Mouse (Mus musculus) CH12.LX (cell line): ENCODE data around the gene AI464131. TPM values are rescaled to one million over a fixed set of nuclear protein-coding genes. Genes with fewer than 3 reads are reported as not detected.

Source experiments
- DNase-seq: peaks from one replicate; pipeline ENCODE4 v3.0.0-alpha.2; 2013; ENCODE audit errors: extremely low read depth
- H3K27ac ChIP-seq: 2 replicates; pipeline ENCODE4 v1.5.1; 2012; ENCODE audit warnings: low read depth, mild to moderate bottlenecking, control low read depth, moderate library complexity; ENCODE audit not compliant: insufficient read depth
- H3K27me3 ChIP-seq: replicated peaks from 2 replicates; pipeline ENCODE3; 2012; ENCODE audit warnings: inconsistent platforms
- H3K36me3 ChIP-seq, 2 experiments: replicated peaks in 1 of 2; 2 replicates each; pipeline versions ENCODE3 to v1.6.1; 2012; ENCODE audit warnings: inconsistent platforms in 1 of 2, low read length in 1 of 2, mild to moderate bottlenecking in 1 of 2, mixed read lengths in 1 of 2, moderate library complexity in 1 of 2; ENCODE audit not compliant: control insufficient read depth in 1 of 2, insufficient read depth in 1 of 2
- H3K4me1 ChIP-seq, 2 experiments: 2 replicates each; pipeline ENCODE4 v1.6.1; 2012; ENCODE audit warnings: inconsistent platforms in 1 of 2, moderate library complexity in 1 of 2; ENCODE audit not compliant: insufficient read depth in 2 of 2, control insufficient read depth in 1 of 2
- H3K4me2 ChIP-seq: 2 replicates; pipeline ENCODE4 v1.6.1; 2012; ENCODE audit warnings: low read depth, mild to moderate bottlenecking, control low read depth; ENCODE audit not compliant: poor library complexity, insufficient read depth, severe bottlenecking
- H3K4me3 ChIP-seq, 3 experiments: fragments of 150-350 bp in 1 of 3; sonication (generic) in 1 of 3; replicated peaks in 1 of 3; 2 replicates each; pipeline versions ENCODE3 to v1.5.1; 2011 to 2012; ENCODE audit warnings: low read depth in 2 of 3, low read length in 2 of 3, mild to moderate bottlenecking in 2 of 3, moderate library complexity in 2 of 3, control low read depth in 1 of 3, improper control_type of control experiment in 1 of 3, inconsistent platforms in 1 of 3, mixed read lengths in 1 of 3; ENCODE audit not compliant: poor library complexity in 1 of 3
- H3K79me2 ChIP-seq: replicated peaks from 2 replicates; pipeline ENCODE4 v1.6.1; 2012; ENCODE audit warnings: mild to moderate bottlenecking, moderate library complexity; ENCODE audit not compliant: control insufficient read depth, poor library complexity, insufficient read depth, severe bottlenecking; ENCODE audit errors: extremely low read depth
- H3K9ac ChIP-seq: 2 replicates; pipeline ENCODE4 v1.6.1; 2012; ENCODE audit warnings: low read depth, mild to moderate bottlenecking, control low read depth, moderate library complexity; ENCODE audit not compliant: insufficient read depth
- H3K9me3 ChIP-seq: replicated peaks from 2 replicates; pipeline ENCODE3; 2012; ENCODE audit warnings: low read length, inconsistent platforms, mixed read lengths
- CHD1 ChIP-seq: IDR thresholded peaks from 2 replicates; pipeline ENCODE4 v1.6.1; 2012; ENCODE audit warnings: low read depth, low read length, improper control_type of control experiment, inconsistent platforms
- CTCF ChIP-seq, 2 experiments: IDR thresholded peaks in 1 of 2; conservative IDR thresholded peaks in 1 of 2; 2 replicates each; pipeline ENCODE4 v1.5.1; 2011 to 2012; ENCODE audit warnings: low read depth in 2 of 2, low read length in 2 of 2, improper control_type of control experiment in 1 of 2, inconsistent platforms in 1 of 2, mild to moderate bottlenecking in 1 of 2, moderate library complexity in 1 of 2
- E2F4 ChIP-seq: IDR thresholded peaks from 2 replicates; pipeline ENCODE4 v1.6.1; 2011; ENCODE audit warnings: low read depth, low read length, improper control_type of control experiment; ENCODE audit not compliant: insufficient replicate concordance
- ETS1 ChIP-seq: conservative IDR thresholded peaks from 2 replicates; pipeline ENCODE4 v1.6.1; 2012; ENCODE audit warnings: low read depth, mild to moderate bottlenecking, inconsistent platforms, low read length, improper control_type of control experiment, moderate library complexity
- GABPA ChIP-seq: IDR thresholded peaks from 2 replicates; pipeline ENCODE4 v1.6.1; 2012; ENCODE audit warnings: low read depth, low read length, improper control_type of control experiment, inconsistent platforms; ENCODE audit not compliant: insufficient replicate concordance
- JUND ChIP-seq: conservative IDR thresholded peaks from 2 replicates; pipeline ENCODE4 v1.6.1; 2011; ENCODE audit warnings: low read depth, low read length, improper control_type of control experiment
- KAT2A ChIP-seq: IDR thresholded peaks from 2 replicates; pipeline ENCODE4 v1.6.1; 2012; ENCODE audit warnings: low read length, improper control_type of control experiment, inconsistent platforms; ENCODE audit not compliant: insufficient replicate concordance
- MAFK ChIP-seq: IDR thresholded peaks from 2 replicates; pipeline ENCODE4 v1.6.1; 2011; ENCODE audit warnings: low read length, improper control_type of control experiment; ENCODE audit not compliant: insufficient replicate concordance
- MAX ChIP-seq: IDR thresholded peaks from 2 replicates; pipeline ENCODE4 v1.6.1; 2011; ENCODE audit warnings: low read length, improper control_type of control experiment
- MAZ ChIP-seq: IDR thresholded peaks from 2 replicates; pipeline ENCODE4 v1.6.1; 2012; ENCODE audit warnings: low read depth, mild to moderate bottlenecking, inconsistent platforms, low read length, improper control_type of control experiment, moderate library complexity
- MEF2A ChIP-seq: IDR thresholded peaks from 2 replicates; pipeline ENCODE4 v1.6.1; 2014; ENCODE audit warnings: low read depth, mild to moderate bottlenecking, inconsistent platforms, low read length, improper control_type of control experiment, borderline replicate concordance
- MXI1 ChIP-seq: IDR thresholded peaks from 2 replicates; pipeline ENCODE4 v1.6.1; 2011; ENCODE audit warnings: mild to moderate bottlenecking, low read depth, low read length, improper control_type of control experiment
- MYC ChIP-seq: IDR thresholded peaks from 2 replicates; pipeline ENCODE4 v1.6.1; 2011; ENCODE audit warnings: low read depth, mild to moderate bottlenecking, improper control_type of control experiment, low read length
- NELFE ChIP-seq: IDR thresholded peaks from 2 replicates; pipeline ENCODE4 v1.6.1; 2011; ENCODE audit warnings: low read depth, low read length, improper control_type of control experiment
- NRF1 ChIP-seq: IDR thresholded peaks from 2 replicates; pipeline ENCODE4 v1.6.1; 2014; ENCODE audit warnings: low read depth, mild to moderate bottlenecking, inconsistent platforms, low read length, improper control_type of control experiment, moderate library complexity
- PAX5 ChIP-seq: IDR thresholded peaks from 2 replicates; pipeline ENCODE4 v1.6.1; 2012; ENCODE audit warnings: low read length, inconsistent platforms, mixed read lengths
- POLR2A ChIP-seq: IDR thresholded peaks from 2 replicates; pipeline ENCODE4 v1.6.1; 2011; ENCODE audit warnings: low read depth, mild to moderate bottlenecking, improper control_type of control experiment, low read length
- RAD21 ChIP-seq: IDR thresholded peaks from 2 replicates; pipeline ENCODE4 v1.6.1; 2011; ENCODE audit warnings: low read depth, mild to moderate bottlenecking, low read length, improper control_type of control experiment, moderate library complexity
- RCOR1 ChIP-seq: conservative IDR thresholded peaks from 2 replicates; pipeline ENCODE4 v1.6.1; 2012; ENCODE audit warnings: low read depth, mild to moderate bottlenecking, inconsistent platforms, low read length, improper control_type of control experiment
- SIN3A ChIP-seq: IDR thresholded peaks from 2 replicates; pipeline ENCODE4 v1.6.1; 2012; ENCODE audit warnings: low read length, improper control_type of control experiment, inconsistent platforms
- SMC3 ChIP-seq: IDR thresholded peaks from 2 replicates; pipeline ENCODE4 v1.6.1; 2011; ENCODE audit warnings: low read depth, low read length, improper control_type of control experiment
- TCF12 ChIP-seq: IDR thresholded peaks from 2 replicates; pipeline ENCODE4 v1.6.1; 2014; ENCODE audit warnings: low read depth, mild to moderate bottlenecking, inconsistent platforms, low read length, improper control_type of control experiment
- USF1 ChIP-seq: IDR thresholded peaks from 2 replicates; pipeline ENCODE4 v1.6.1; 2014; ENCODE audit warnings: low read depth, mild to moderate bottlenecking, inconsistent platforms, low read length, improper control_type of control experiment
- USF2 ChIP-seq: conservative IDR thresholded peaks from 2 replicates; pipeline ENCODE4 v1.6.1; 2011; ENCODE audit warnings: low read depth, low read length, improper control_type of control experiment
- ZKSCAN1 ChIP-seq: IDR thresholded peaks from 2 replicates; pipeline ENCODE4 v1.6.1; 2012; ENCODE audit warnings: low read depth, inconsistent platforms, low read length, improper control_type of control experiment, borderline replicate concordance
- ZNF384 ChIP-seq: IDR thresholded peaks from 2 replicates; pipeline ENCODE4 v1.6.1; 2012; ENCODE audit warnings: low read depth, low read length, improper control_type of control experiment, inconsistent platforms
- dilution Hi-C: fragments of 300-500 bp; cut with MboI; formaldehyde crosslinking; loops from 2 replicates; pipeline ENCODE4 v1.14.3; 2020; ENCODE audit warnings: low sequenced_read_pairs; ENCODE audit not compliant: extremely low pct_unique_long_range_greater_than_20kb, extremely low pct_ligation_motif_present
- in situ Hi-C: fragments of 300-500 bp; cut with MboI; formaldehyde crosslinking; loops from 3 replicates; pipeline ENCODE4 v1.14.3; 2019; ENCODE audit warnings: low sequenced_read_pairs, low pct_ligation_motif_present, low pct_unique_long_range_greater_than_20kb, mixed read lengths
- polyA plus RNA-seq: library from polyadenylated mRNA; unstranded; fragments of >175 nt; gene quantifications from 2 replicates; pipeline ENCODE4 v1.2.1, GENCODE M21; 2012; ENCODE audit warnings: low read depth; ENCODE audit not compliant: insufficient read length
- total RNA-seq, 2 experiments: library from RNA; depleted of rRNA; stranded (reverse); fragments of 300-350 nt in 1 of 2; fragments of >200 nt in 1 of 2; gene quantifications; 2 replicates each; pipeline ENCODE4 v1.2.3; 2012 to 2014

Gene AI464131
- total and polyA plus RNA-seq, 3 experiments = 0.04 to 0.10 TPM; not detected in 1

- DNase-seq = peak; percentile 37
- Histone ChIP-seq H3K27me3 (peaks cover 44% of the 10 kb centered on the region), H3K9me3 (no peaks in the 10 kb centered on the region), H3K36me3 (no peaks in the 10 kb centered on the region), H3K4me3 (no peak overlapping the region), H3K27ac (no peak overlapping the region), H3K4me2 (no peak overlapping the region), H3K79me2 (no peaks in the 10 kb centered on the region), H3K4me1 (no peaks in the 10 kb centered on the region), H3K9ac (no peak overlapping the region)
- dilution Hi-C loops = no loop called here
- in situ Hi-C loops = no loop called here
- TF ChIP-seq CHD1 = no peak
- TF ChIP-seq SIN3A = no peak
- no peak for TF ChIP-seq ETS1
- no peak for TF ChIP-seq GABPA
- TF ChIP-seq RAD21 = peak; percentile 62
- no peak for TF ChIP-seq MAX
- no peak for TF ChIP-seq USF1
- no peak for TF ChIP-seq MEF2A
- TF ChIP-seq MXI1 = no peak
- TF ChIP-seq TCF12 = no peak
- no peak for TF ChIP-seq ZNF384
- no peak for TF ChIP-seq POLR2A
- no peak for TF ChIP-seq MAZ
- TF ChIP-seq NELFE = no peak
- no peak for TF ChIP-seq E2F4
- TF ChIP-seq SMC3 = peak; percentile 50
- TF ChIP-seq MYC = no peak
- no peak for TF ChIP-seq RCOR1
- no peak for TF ChIP-seq KAT2A
- TF ChIP-seq MAFK = 0 out of 2 replicates have a peak, but pooled peaks have one; percentile 6
- no peak for TF ChIP-seq PAX5
- TF ChIP-seq NRF1 = no peak
- peak; percentile 74 to 80 for TF ChIP-seq CTCF (conservative IDR thresholded peaks at IDR 0.05 in 1 of 2, IDR thresholded peaks at IDR 0.05 in 1 of 2; ENCODE audit: low read depth in 2 of 2, low read length in 2 of 2)
- TF ChIP-seq JUND = no peak
- TF ChIP-seq ZKSCAN1 = no peak
- TF ChIP-seq USF2 = no peak
These were observed 19.9 kb upstream of the AI464131 start for GRCm38 (mm10) chr4:41522788-41523187.
